Mouse (Mus musculus): ENCODE data around the gene Ldlrad3. TPM values are rescaled to one million over a fixed set of nuclear protein-coding genes. Genes with fewer than 3 reads are reported as not detected.

Ldlrad3 gene
- total and polyA plus RNA-seq, 3 experiments = 3.5 to 6.1 TPM; not detected in 1

DNA sequence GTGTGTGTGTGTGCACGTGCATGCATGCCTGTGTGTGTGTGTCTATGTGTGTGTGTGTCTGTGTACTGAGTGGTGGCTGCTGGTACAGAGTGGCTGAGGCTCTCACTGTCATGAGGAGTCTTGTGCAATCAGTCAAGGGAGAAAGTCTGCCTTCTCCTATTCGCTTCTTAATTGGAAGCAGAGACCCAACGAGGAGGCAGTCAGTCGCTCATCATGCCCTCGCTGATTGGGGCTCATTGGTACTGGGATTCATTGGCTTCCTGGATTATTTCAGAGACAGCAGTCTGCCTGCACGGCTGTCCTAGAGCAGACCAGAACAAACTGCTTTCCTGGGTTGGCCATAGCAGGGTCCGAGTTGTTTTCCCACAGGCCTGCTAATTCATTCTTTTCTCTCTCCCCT is 223.8 kb downstream of the Ldlrad3 start:
- Histone ChIP-seq H3K79me2 (ENCODE audit: control insufficient read depth, insufficient read depth, low read length, poor library complexity) (no peaks in the 10 kb centered on the region), H3K27me3 (ENCODE audit: control insufficient read depth in 1 of 2, insufficient read depth in 2 of 2, low read length in 2 of 2) (no peaks in the 10 kb centered on the region), H3K4me3 (ENCODE audit: control insufficient read depth in 1 of 2, insufficient read depth in 1 of 2, low read depth in 2 of 2, low read length in 2 of 2) (no peak overlapping the region), H3K27ac (ENCODE audit: control insufficient read depth, low read depth, low read length) (no peak overlapping the region), H3K9me3 (replicated peaks; ENCODE audit: insufficient read depth, low read length) (no peaks in the 10 kb centered on the region), H3K9ac (ENCODE audit: control insufficient read depth, low read depth, low read length, poor library complexity, severe bottlenecking) (no peak overlapping the region), H3K4me1 (ENCODE audit: control insufficient read depth in 1 of 2, insufficient read depth in 2 of 2, low read length in 2 of 2) (no peaks in the 10 kb centered on the region), H3K36me3 (ENCODE audit: control insufficient read depth in 1 of 2, insufficient read depth in 2 of 2, low read length in 2 of 2) (no peaks in the 10 kb centered on the region; a peak in 1 of 4 replicates)
- DNase-seq (ENCODE audit: low read depth, low spot score) = no peak
- TF ChIP-seq TCF12 (IDR thresholded peaks at IDR 0.05; ENCODE audit: low read depth, low read length) (no peak), MAFK (IDR thresholded peaks at IDR 0.05; ENCODE audit: borderline replicate concordance, low read depth, low read length) (no peak), ETS1 (IDR thresholded peaks at IDR 0.05; ENCODE audit: low read depth, low read length) (no peak), NELFE (IDR thresholded peaks at IDR 0.05; ENCODE audit: low read depth, low read length) (no peak), USF1 (IDR thresholded peaks at IDR 0.05; ENCODE audit: low read depth, low read length) (no peak), BHLHE40 (IDR thresholded peaks at IDR 0.05; ENCODE audit: borderline replicate concordance, low read depth, low read length) (no peak), KAT2A (conservative IDR thresholded peaks at IDR 0.05; ENCODE audit: low read depth, low read length) (no peak), ZC3H11A (IDR thresholded peaks at IDR 0.05; ENCODE audit: low read depth, low read length) (no peak), RAD21 (IDR thresholded peaks at IDR 0.05; ENCODE audit: low read depth, low read length) (no peak), ZMIZ1 (IDR thresholded peaks at IDR 0.05; ENCODE audit: low read depth, low read length) (no peak), MEF2A (IDR thresholded peaks at IDR 0.05; ENCODE audit: extremely low read depth, insufficient replicate concordance, low read depth, low read length, poor library complexity, severe bottlenecking) (no peak), HCFC1 (IDR thresholded peaks at IDR 0.05; ENCODE audit: low read depth, low read length) (no peak), EP300 (IDR thresholded peaks at IDR 0.05; ENCODE audit: low read depth in 1 of 2, low read length in 2 of 2) (no peak), CTCF (IDR thresholded peaks at IDR 0.05 in 2 of 3, conservative IDR thresholded peaks at IDR 0.05 in 1 of 3; ENCODE audit: control insufficient read depth in 1 of 3, insufficient read depth in 1 of 3, low read depth in 2 of 3, low read length in 3 of 3, poor library complexity in 1 of 3, severe bottlenecking in 1 of 3) (no peak), MAZ (IDR thresholded peaks at IDR 0.05; ENCODE audit: low read depth, low read length) (no peak), ZNF384 (IDR thresholded peaks at IDR 0.05; ENCODE audit: low read depth, low read length) (no peak), SIN3A (IDR thresholded peaks at IDR 0.05; ENCODE audit: low read length) (no peak), POLR2AphosphoS2 (IDR thresholded peaks at IDR 0.05; ENCODE audit: low read length) (no peak), ELF1 (IDR thresholded peaks at IDR 0.05; ENCODE audit: low read depth, low read length) (no peak)

DNA sequence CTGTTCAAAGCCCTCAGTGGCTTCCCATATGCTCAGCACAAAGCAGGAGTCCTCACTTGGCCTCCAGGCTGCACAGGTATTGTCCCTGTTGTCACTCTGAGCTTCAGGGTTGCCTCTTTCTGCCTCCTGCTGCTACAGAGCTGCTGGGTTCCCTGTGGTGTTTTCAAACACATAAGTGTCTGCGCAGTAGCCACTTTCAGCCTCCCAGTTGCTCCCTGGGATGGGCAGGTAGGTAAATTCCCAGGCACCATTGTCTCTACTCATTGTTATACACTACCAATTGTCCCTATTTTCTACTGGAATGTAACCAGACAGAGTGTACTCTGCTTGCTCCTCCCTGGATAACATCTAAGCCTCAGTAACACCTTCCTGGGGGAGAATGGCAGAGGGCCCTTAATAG is 224.8 kb downstream of the Ldlrad3 start:
- no peaks in the 10 kb centered on the region for H3K27me3 ChIP-seq (ENCODE audit: control insufficient read depth in 1 of 2, insufficient read depth in 2 of 2, low read length in 2 of 2)
- H3K27ac ChIP-seq (ENCODE audit: control insufficient read depth, low read depth, low read length) = no peak overlapping the region
- DNase-seq (ENCODE audit: low read depth, low spot score) = no peak
- no peaks in the 10 kb centered on the region for H3K4me1 ChIP-seq (ENCODE audit: control insufficient read depth in 1 of 2, insufficient read depth in 2 of 2, low read length in 2 of 2)
- H3K79me2 ChIP-seq (ENCODE audit: control insufficient read depth, insufficient read depth, low read length, poor library complexity) = no peaks in the 10 kb centered on the region
- no peak for TF ChIP-seq ZKSCAN1 (IDR thresholded peaks at IDR 0.05; ENCODE audit: low read depth, low read length)
- TF ChIP-seq RAD21 (IDR thresholded peaks at IDR 0.05; ENCODE audit: low read depth, low read length) = no peak
- H3K9me3 ChIP-seq (replicated peaks; ENCODE audit: insufficient read depth, low read length) = no peaks in the 10 kb centered on the region
- H3K9ac ChIP-seq (ENCODE audit: control insufficient read depth, low read depth, low read length, poor library complexity, severe bottlenecking) = no peak overlapping the region
- H3K36me3 ChIP-seq (ENCODE audit: control insufficient read depth in 1 of 2, insufficient read depth in 2 of 2, low read length in 2 of 2) = no peaks in the 10 kb centered on the region; a peak in 1 of 4 replicates
- H3K4me3 ChIP-seq (ENCODE audit: control insufficient read depth in 1 of 2, insufficient read depth in 1 of 2, low read depth in 2 of 2, low read length in 2 of 2) = no peak overlapping the region
